Mouse (Mus musculus) gastrocnemius, adult 8-10 months (tissue): ENCODE measurements around the gene Elf2. TPM values are rescaled to one million over a fixed set of nuclear protein-coding genes. Genes with fewer than 3 reads are reported as not detected.
"Not testable (repeated sequence)": the region's sequence is repeated elsewhere in the genome, so short reads cannot be mapped to it uniquely, and the experiment has no call there.

Experiments
- DNase-seq, 2 experiments: peaks; one replicate each; pipeline ENCODE4 v3.0.0; 2022; ENCODE audit warnings: low spot score in 2 of 2
- total RNA-seq, 4 experiments: library from RNA; stranded (reverse); gene quantifications; 2 replicates each; pipeline ENCODE4 v1.2.4; 2022

Elf2 gene
- total RNA-seq, 4 experiments from 2014 or later = 45.1 to 52.6 (median 48.5) TPM

GRCm38 (mm10) chr3:51359558-51360307 is 19.3 kb upstream of the Elf2 start:
- DNase-seq = no peak

- DNase-seq = peak; percentile 34 to 40
Measured at GRCm38 (mm10) chr3:51358660-51359557, 18.4 kb upstream of the Elf2 start.

- DNase-seq = peak; percentile 36 to 39
Measured at GRCm38 (mm10) chr3:51358181-51358580, 17.7 kb upstream of the Elf2 start.

- DNase-seq = no peak
Measured at GRCm38 (mm10) chr3:51357624-51358023, 17.2 kb upstream of the Elf2 start.

GRCm38 (mm10) chr3:51357078-51357477 is 16.6 kb upstream of the Elf2 start:
- no peak for DNase-seq

- DNase-seq = not testable (repeated sequence)
Measured at GRCm38 (mm10) chr3:51354956-51355355, 14.5 kb upstream of the Elf2 start.

GRCm38 (mm10) chr3:51354034-51354427 is 13.6 kb upstream of the Elf2 start:
- DNase-seq = no peak

GRCm38 (mm10) chr3:51353325-51354033 is 13.0 kb upstream of the Elf2 start:
- DNase-seq = no peak

- no peak for DNase-seq
Measured at GRCm38 (mm10) chr3:51350806-51351205, 10.3 kb upstream of the Elf2 start.

- DNase-seq = no peak
Measured at GRCm38 (mm10) chr3:51348646-51349238, 8.3 kb upstream of the Elf2 start.

GRCm38 (mm10) chr3:51345017-51345416 is 4.6 kb upstream of the Elf2 start:
- DNase-seq = not testable (repeated sequence)

GRCm38 (mm10) chr3:51344182-51344581 is 3.7 kb upstream of the Elf2 start:
- DNase-seq = not testable (repeated sequence)

- no peak for DNase-seq
Measured at GRCm38 (mm10) chr3:51343260-51343659, 2.8 kb upstream of the Elf2 start.

- DNase-seq = no peak
Measured at GRCm38 (mm10) chr3:51342152-51342551, 1.7 kb upstream of the Elf2 start.

GRCm38 (mm10) chr3:51341268-51342081 is 1.0 kb upstream of the Elf2 start:
- DNase-seq = peak; percentile 82 to 89

GRCm38 (mm10) chr3:51339734-51340551 is 520 bp downstream of the Elf2 start:
- DNase-seq = peak; percentile 39 to 52

- no peak for DNase-seq
Measured at GRCm38 (mm10) chr3:51339378-51339733, 1.1 kb downstream of the Elf2 start.

GRCm38 (mm10) chr3:51335378-51335777 is 5.1 kb downstream of the Elf2 start:
- DNase-seq = no peak

- no peak for DNase-seq
Measured at GRCm38 (mm10) chr3:51333950-51334349, 6.5 kb downstream of the Elf2 start.
